8 mouse cellular contexts compared by ENCODE assay signal in the genomic region with DNA sequence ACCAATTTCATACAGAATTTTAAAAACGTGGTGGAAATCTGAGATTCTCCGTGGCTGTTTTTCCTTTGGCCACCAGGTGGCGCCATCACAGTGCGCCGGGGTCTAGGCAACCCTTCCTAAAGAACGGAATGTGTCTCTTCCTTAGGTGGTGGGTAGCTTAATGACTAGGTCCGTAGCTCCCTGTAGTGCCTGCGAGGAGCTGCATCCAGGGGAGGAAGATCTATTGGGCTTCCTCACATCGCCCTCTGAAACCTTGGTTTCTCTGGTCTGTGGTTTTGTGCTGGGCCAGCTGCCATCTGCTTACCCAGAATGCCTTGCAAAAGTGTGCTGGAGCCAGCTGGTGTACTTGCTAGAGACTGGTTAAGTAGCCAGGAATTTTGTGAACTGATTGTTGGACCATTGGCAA.
DNase-seq lines count a peak whose midpoint lies in the region; ATAC-seq and TF ChIP-seq lines count a peak whose summit lies in the region.

No protein-coding gene starts in this region.

- no peak overlapping the region for H3K27ac ChIP-seq in intestine, embryonic 14.5 days (ENCODE audit: low read depth)
- no peak overlapping the region for H3K27ac ChIP-seq in small intestine, adult 2 months (ENCODE audit: insufficient read depth, low read depth, low read length)

- no peak for ATAC-seq in CD4-positive, CD25-positive, alpha-beta regulatory T cell, adult 4 months
- ATAC-seq in intestine, embryonic 14.5 days (replicated peaks; ENCODE audit: low FRiP score, low TSS enrichment, low read depth): no peak

- TF ChIP-seq POLR2A in small intestine, adult 2 months (IDR thresholded peaks at IDR 0.05; ENCODE audit: low read depth, low read length): no peak

- no peak overlapping the region for H3K4me3 ChIP-seq in intestine, embryonic 14.5 days (ENCODE audit: low read depth, low read length)
- peak overlapping the region; percentile 9; the same call in 1 of the 2 replicates for H3K4me3 ChIP-seq in small intestine, adult 2 months (ENCODE audit: low read depth, low read length)

- H3K4me2 ChIP-seq in intestine, embryonic 14.5 days (ENCODE audit: low read length): peak overlapping the region; percentile 36

- H3K27me3 ChIP-seq in intestine, embryonic 14.5 days (replicated peaks; ENCODE audit: control insufficient read depth, insufficient read depth, low read length): no peaks in the 10 kb centered on the region
- H3K27me3 ChIP-seq in small intestine, adult 2 months (ENCODE audit: control insufficient read depth, insufficient read depth, low read length): no peaks in the 10 kb centered on the region

- H3K36me3 ChIP-seq in intestine, embryonic 14.5 days (ENCODE audit: control insufficient read depth, insufficient read depth, low read length): no peaks in the 10 kb centered on the region
- no peaks in the 10 kb centered on the region for H3K36me3 ChIP-seq in small intestine, adult 2 months (ENCODE audit: control insufficient read depth, insufficient read depth, low read length)

- DNase-seq in CD4-positive, CD25-positive, alpha-beta regulatory T cell, adult 2 months (ENCODE audit: low read depth, low spot score): peak; percentile 3
- DNase-seq in embryo, embryonic 10 days (ENCODE audit: low spot score): peak; percentile 61
- DNase-seq in gastrocnemius, postnatal 25 days: peak; percentile 61
- peak; percentile 84 for DNase-seq in intestine, embryonic 14.5 days (ENCODE audit: low spot score)
- peak; percentile 16 to 81 for DNase-seq in left cerebral cortex, adult 9 months (ENCODE audit: low spot score in 2 of 2)
- DNase-seq in mesoderm, embryonic 11.5 days (ENCODE audit: low read depth, low spot score): peak; percentile 72

- 5% methylated on average over 9 of the region's 9 CpGs for WGBS in intestine, embryonic 14.5 days
- WGBS in small intestine, adult 2 months: 8% methylated on average over 9 of the region's 9 CpGs

- H3K4me1 ChIP-seq in intestine, embryonic 14.5 days (replicated peaks; ENCODE audit: control insufficient read depth, insufficient read depth, low read length): no peaks in the 10 kb centered on the region; the same call in 1 of the 2 replicates
- no peaks in the 10 kb centered on the region for H3K4me1 ChIP-seq in small intestine, adult 2 months (ENCODE audit: control insufficient read depth, insufficient read depth, insufficient read length, low read length)

- H3K9ac ChIP-seq in intestine, embryonic 14.5 days (ENCODE audit: low read length): no peak overlapping the region

- H3K9me3 ChIP-seq in intestine, embryonic 14.5 days (ENCODE audit: control insufficient read depth, low read length): no peaks in the 10 kb centered on the region

- TF ChIP-seq CTCF in small intestine, adult 2 months (IDR thresholded peaks at IDR 0.05; ENCODE audit: extremely low read depth, insufficient read length, insufficient replicate concordance, low read depth, low read length): peak; percentile 88; the same call in 1 of the 2 replicates

Comparison
In these comparisons a context has a peak if more than half of its experiments do, and no peak if none do; other contexts are left out.
1. DNase-seq: peak in every context shown above with its lines; median percentile 84 in intestine, embryonic 14.5 days; 72 in mesoderm, embryonic 11.5 days; 61 in embryo, embryonic 10 days; 61 in gastrocnemius, postnatal 25 days; 48 in left cerebral cortex, adult 9 months; 3 in CD4-positive, CD25-positive, alpha-beta regulatory T cell, adult 2 months.